8 mouse cellular contexts compared by ENCODE assay signal in the genomic region with DNA sequence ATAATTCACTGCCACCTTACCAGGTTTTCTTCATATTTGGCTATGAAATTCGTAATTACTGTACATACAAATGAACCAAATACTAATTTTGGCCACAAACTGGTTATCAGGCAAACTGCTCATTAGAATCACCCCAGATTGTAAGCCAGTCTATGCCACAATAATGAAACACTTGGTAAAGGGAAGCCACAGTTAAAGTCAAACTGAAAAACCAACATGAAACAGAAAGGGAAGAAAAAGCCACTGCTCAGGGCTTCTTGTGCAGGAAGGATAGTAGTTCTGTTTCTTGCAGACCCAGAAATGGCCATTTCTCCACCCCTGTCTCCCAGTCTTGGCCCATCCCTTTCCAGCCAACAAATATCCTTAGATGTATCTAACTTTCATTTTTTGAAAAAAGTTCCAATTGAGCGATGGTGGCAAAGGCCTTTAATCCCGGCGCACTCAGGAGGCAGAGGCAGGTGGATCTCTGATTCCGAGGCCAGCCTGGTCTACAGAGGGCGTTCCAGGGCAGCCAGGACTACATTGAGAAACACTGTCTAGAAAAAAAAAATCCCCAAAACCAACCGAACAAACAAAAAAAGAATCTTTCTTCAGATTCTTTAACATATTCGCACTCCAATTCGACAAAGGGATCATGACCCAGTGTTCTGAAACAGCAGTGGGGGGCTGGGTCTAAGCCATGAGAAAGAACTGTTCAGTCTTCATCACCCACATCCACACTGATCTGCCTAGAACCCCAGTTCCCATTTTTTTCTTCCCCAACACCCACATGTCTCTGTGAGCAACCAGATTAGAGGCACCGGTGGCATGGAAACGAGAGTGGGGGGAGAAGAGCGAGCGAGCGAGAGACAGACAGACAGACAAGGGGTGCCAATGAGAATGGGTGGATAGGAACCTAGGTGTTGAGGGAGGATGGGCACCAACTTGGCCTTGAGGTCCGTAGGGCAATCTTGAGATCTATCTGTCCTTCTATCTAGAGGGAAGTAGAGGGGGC. TPM values are rescaled to one million over a fixed set of nuclear protein-coding genes. Genes with fewer than 3 reads are reported as not detected.
DNase-seq lines count a peak whose midpoint lies in the region; ATAC-seq and TF ChIP-seq lines count a peak whose summit lies in the region.

A gene (plus strand): TSS at position 697 of the 994 bp plus-strand sequence.

- peak within 1 kb of the TSS; percentile 79 for H3K4me3 ChIP-seq in spleen, adult 2 months (ENCODE audit: extremely low read depth, insufficient read depth, insufficient read length)
- peak within 1 kb of the TSS; percentile 88 for H3K4me3 ChIP-seq in intestine, embryonic 16.5 days (ENCODE audit: low read length)
- peak within 1 kb of the TSS; percentile 79 for H3K4me3 ChIP-seq in midbrain, embryonic 14.5 days (replicated peaks; ENCODE audit: low read depth, low read length)

- peak within 1 kb of the TSS; percentile 86 for H3K27ac ChIP-seq in spleen, adult 2 months (ENCODE audit: insufficient read depth, low read length)
- H3K27ac ChIP-seq in intestine, embryonic 16.5 days (ENCODE audit: low read length): peak within 1 kb of the TSS; percentile 89
- H3K27ac ChIP-seq in midbrain, embryonic 14.5 days (replicated peaks; ENCODE audit: low read depth, low read length): peak within 1 kb of the TSS; percentile 95

- TF ChIP-seq CTCF in spleen, adult 2 months (IDR thresholded peaks at IDR 0.05; ENCODE audit: extremely low read depth, insufficient read depth, insufficient read length, insufficient replicate concordance): no peak

- no peaks in the 10 kb centered on the region for H3K27me3 ChIP-seq in spleen, adult 2 months (ENCODE audit: control insufficient read depth, insufficient read depth, low read length)
- H3K27me3 ChIP-seq in intestine, embryonic 16.5 days (replicated peaks; ENCODE audit: control insufficient read depth, insufficient read depth, low read length): no peaks in the 10 kb centered on the region
- no peaks in the 10 kb centered on the region for H3K27me3 ChIP-seq in midbrain, embryonic 14.5 days (ENCODE audit: control insufficient read depth, insufficient read depth, low read length)

- peak within 1 kb of the TSS; percentile 85 for H3K4me2 ChIP-seq in intestine, embryonic 16.5 days (ENCODE audit: low read depth, low read length)
- H3K4me2 ChIP-seq in midbrain, embryonic 14.5 days (ENCODE audit: low read length): peak within 1 kb of the TSS; percentile 78

- ATAC-seq in intestine, embryonic 16.5 days: no peak
- ATAC-seq in midbrain, embryonic 14.5 days (ENCODE audit: low FRiP score, low TSS enrichment): no peak

- WGBS in spleen, adult 2 months: 61% methylated on average over 15 of the region's 15 CpGs
- WGBS in intestine, embryonic 16.5 days: 78% methylated on average over 15 of the region's 15 CpGs
- 84% methylated on average over 15 of the region's 15 CpGs for WGBS in midbrain, embryonic 14.5 days

- H3K9me3 ChIP-seq in intestine, embryonic 16.5 days (ENCODE audit: control insufficient read depth, low read length): no peaks in the 10 kb centered on the region
- H3K9me3 ChIP-seq in midbrain, embryonic 14.5 days (ENCODE audit: control insufficient read depth, low read length): no peaks in the 10 kb centered on the region

- peak within 1 kb of the TSS; percentile 89 for H3K9ac ChIP-seq in intestine, embryonic 16.5 days (ENCODE audit: low read depth, low read length)
- peak within 1 kb of the TSS; percentile 75 for H3K9ac ChIP-seq in midbrain, embryonic 14.5 days (replicated peaks; ENCODE audit: low read length)

- DNase-seq in frontal cortex, postnatal 36 days (ENCODE audit: low spot score in 2 of 2): peak; percentile 34 to 53
- DNase-seq in frontal cortex, postnatal 25 days (ENCODE audit: low spot score in 2 of 2): no peak
- DNase-seq in spleen, adult 2 months (ENCODE audit: low read depth in 1 of 2, low spot score in 2 of 2): no peak
- DNase-seq in spleen, postnatal 4 days (ENCODE audit: low spot score in 2 of 2): no peak
- DNase-seq in midbrain, embryonic 14.5 days: no peak
- DNase-seq in urinary bladder, adult 18-20 months (ENCODE audit: low spot score in 2 of 2): no peak
- no peak for DNase-seq in cerebellum, postnatal 25 days

- H3K4me1 ChIP-seq in spleen, adult 2 months (ENCODE audit: control insufficient read depth, insufficient read depth, insufficient read length): peaks cover 21% of the 10 kb centered on the region
- peaks cover 28% of the 10 kb centered on the region for H3K4me1 ChIP-seq in intestine, embryonic 16.5 days (ENCODE audit: control insufficient read depth, insufficient read depth, low read length)
- H3K4me1 ChIP-seq in midbrain, embryonic 14.5 days (ENCODE audit: control insufficient read depth, insufficient read depth, low read length): peaks cover 25% of the 10 kb centered on the region

- no peak for TF ChIP-seq POLR2A in spleen, adult 2 months (IDR thresholded peaks at IDR 0.05; ENCODE audit: low read depth, low read length)

- H3K36me3 ChIP-seq in spleen, adult 2 months (ENCODE audit: control insufficient read depth, insufficient read depth, low read length): peaks cover 1% of the 10 kb centered on the region
- H3K36me3 ChIP-seq in intestine, embryonic 16.5 days (ENCODE audit: control insufficient read depth, insufficient read depth, low read length): no peaks in the 10 kb centered on the region
- 0 out of 2 replicates have a peak, but pooled peaks cover 4% of the 10 kb centered on the region for H3K36me3 ChIP-seq in midbrain, embryonic 14.5 days (ENCODE audit: control insufficient read depth, insufficient read depth, low read length)

RNA-seq across cellular contexts. Expression of the gene that starts here (rescaled TPM):
- 4.3 and 6.2 TPM in 2 replicates for polyA plus RNA-seq in spleen, adult 2 months (2012; rRNA removed)
- 5.1 and 5.3 TPM in 2 replicates for polyA plus RNA-seq in intestine, embryonic 16.5 days (2015; fragmentation: Nextera tagmentation; extraction: Ambion mirVana)
- 5.3 and 5.6 TPM in 2 replicates for polyA plus RNA-seq in midbrain, embryonic 14.5 days (2014; fragmentation: Nextera tagmentation; extraction: Ambion mirVana)

Comparison
In these comparisons a context has a peak if more than half of its experiments do, and no peak if none do; other contexts are left out.
1. DNase-seq: peak in frontal cortex, postnatal 36 days (2 of 2); none in frontal cortex, postnatal 25 days (0 of 2), spleen, adult 2 months (0 of 2), spleen, postnatal 4 days (0 of 2), midbrain, embryonic 14.5 days (single experiment), urinary bladder, adult 18-20 months (0 of 2) and cerebellum, postnatal 25 days (0 of 2).
2. Peak in every context shown above with its lines, with median percentiles within 50 percentile points of each other: H3K27ac ChIP-seq and H3K4me3 ChIP-seq.